Mouse (Mus musculus) midbrain, embryonic 14.5 days (tissue): ENCODE measurements around the gene Tmbim7. TPM values are rescaled to one million over a fixed set of nuclear protein-coding genes. Genes with fewer than 3 reads are reported as not detected.
A peak's percentile ranks its signal among the peaks of the same experiment; 100 is the strongest.

Experiments
- ATAC-seq: fragments of 200-750 bp; cut with Nextera tagmentation; 2 replicates; pipeline ENCODE4 v1.8.0; 2017; ENCODE audit warnings: moderate number of reproducible peaks, moderate library complexity; ENCODE audit not compliant: low FRiP score, low TSS enrichment
- DNase-seq: peaks from one replicate; pipeline ENCODE4 v3.0.0-alpha.2; 2015
- H3K27ac ChIP-seq: fragments of 300-500 bp; sonication (generic); replicated peaks from 2 replicates; pipeline ENCODE4 v1.5.1; 2014; ENCODE audit warnings: mild to moderate bottlenecking, low read depth, low read length, moderate library complexity
- H3K27me3 ChIP-seq: fragments of 300-500 bp; sonication (generic); 2 replicates; pipeline ENCODE4 v1.6.1; 2014; ENCODE audit warnings: low read length, control low read depth, mixed read lengths; ENCODE audit not compliant: control insufficient read depth, insufficient read depth
- H3K36me3 ChIP-seq: fragments of 300-500 bp; sonication (generic); 2 replicates; pipeline ENCODE4 v1.6.1; 2014; ENCODE audit warnings: low read length, control low read depth; ENCODE audit not compliant: control insufficient read depth, insufficient read depth
- H3K4me1 ChIP-seq: fragments of 300-500 bp; sonication (generic); 2 replicates; pipeline ENCODE4 v1.6.1; 2014; ENCODE audit warnings: mild to moderate bottlenecking, antibody characterized with exemption, low read length, control low read depth; ENCODE audit not compliant: control insufficient read depth, insufficient read depth
- H3K4me2 ChIP-seq: fragments of 300-500 bp; sonication (generic); 2 replicates; pipeline ENCODE4 v1.6.1; 2014; ENCODE audit warnings: mild to moderate bottlenecking, low read length, moderate library complexity
- H3K4me3 ChIP-seq: fragments of 300-500 bp; sonication (generic); replicated peaks from 2 replicates; pipeline ENCODE4 v1.5.1; 2014; ENCODE audit warnings: low read depth, low read length
- H3K9ac ChIP-seq: fragments of 300-500 bp; sonication (generic); replicated peaks from 2 replicates; pipeline ENCODE4 v1.6.1; 2014; ENCODE audit warnings: mild to moderate bottlenecking, low read length, moderate library complexity
- H3K9me3 ChIP-seq: fragments of 300-500 bp; sonication (generic); 2 replicates; pipeline ENCODE4 v1.6.1; 2016; ENCODE audit warnings: low read length, control low read depth, mixed read lengths; ENCODE audit not compliant: control insufficient read depth
- WGBS: fragments of 180-500 bp; shearing (Covaris S2); extraction: QIAGEN DNeasy Blood & Tissue Kit; methylation state at CpG from one replicate; pipeline ENCODE4 v1.1.7; 2014; 5-methylcytosine and 5-hydroxymethylcytosine counted together
- polyA plus RNA-seq: library from polyadenylated mRNA; unstranded; fragments of >200 nt; fragmentation: Nextera tagmentation; extraction: Ambion mirVana; gene quantifications from 2 replicates; pipeline ENCODE4 v1.2.1, GENCODE M21; 2014

The Tmbim7 gene
- polyA plus RNA-seq, 1 experiment from 2014 or later, result not detected

DNA sequence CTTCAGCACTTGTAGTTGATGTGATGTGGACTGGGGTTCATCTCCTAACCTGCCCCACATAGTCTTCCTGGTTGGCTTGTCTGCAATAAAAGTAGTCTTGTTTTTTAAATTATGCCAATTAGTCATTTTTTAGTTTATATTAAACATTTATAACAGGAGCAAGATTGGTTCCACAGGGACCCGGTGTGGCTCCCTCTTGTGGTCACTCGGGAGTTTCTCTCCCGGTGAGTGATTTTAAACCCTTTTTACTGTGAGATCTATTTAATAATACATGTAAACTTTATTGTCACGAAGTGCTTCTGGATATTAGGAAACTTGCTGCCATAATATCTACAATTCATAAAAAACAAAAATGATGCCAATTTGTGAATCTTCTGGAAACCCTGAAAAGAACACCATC lies 17.0 kb upstream of the Tmbim7 start:
- ATAC-seq (no peak), DNase-seq (no peak)
- H3K9ac ChIP-seq, result no peak overlapping the region
- no peak overlapping the region for H3K4me2 ChIP-seq
- WGBS, result 72% methylated on average over 4 of the region's 4 CpGs
- no peaks in the 10 kb centered on the region for H3K4me1 ChIP-seq
- no peaks in the 10 kb centered on the region for H3K27me3 ChIP-seq
- H3K9me3 ChIP-seq, result no peaks in the 10 kb centered on the region
- no peak overlapping the region for H3K4me3 ChIP-seq
- peaks cover 60% of the 10 kb centered on the region for H3K36me3 ChIP-seq
- no peak overlapping the region for H3K27ac ChIP-seq

DNA sequence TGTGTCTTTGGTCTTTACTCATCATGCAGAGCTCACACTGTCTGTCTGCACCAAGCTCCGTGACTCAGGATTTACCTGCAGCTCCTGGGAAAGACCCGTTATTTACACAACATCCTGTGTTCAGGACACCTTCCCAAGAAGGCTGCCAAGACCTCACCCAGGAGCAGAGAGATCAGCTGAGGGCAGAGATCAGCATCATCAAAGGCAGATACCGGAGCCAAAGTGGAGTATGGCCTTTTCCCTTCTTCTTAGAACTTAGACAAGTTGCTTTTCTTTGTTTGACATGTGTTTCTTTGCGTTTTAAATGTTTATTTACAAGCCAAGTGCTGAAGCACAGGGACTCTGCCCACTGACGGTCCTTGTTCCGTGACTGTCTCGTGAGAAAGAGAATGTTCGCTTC lies 15.7 kb upstream of the Tmbim7 start:
- Histone ChIP-seq H3K27me3 (no peaks in the 10 kb centered on the region), H3K4me1 (no peaks in the 10 kb centered on the region), H3K4me2 (no peak overlapping the region), H3K9me3 (no peaks in the 10 kb centered on the region), H3K36me3 (peaks cover 52% of the 10 kb centered on the region), H3K27ac (no peak overlapping the region), H3K4me3 (no peak overlapping the region), H3K9ac (no peak overlapping the region)
- 89% methylated on average over 8 of the region's 8 CpGs for WGBS
- ATAC-seq (no peak), DNase-seq (no peak)

DNA sequence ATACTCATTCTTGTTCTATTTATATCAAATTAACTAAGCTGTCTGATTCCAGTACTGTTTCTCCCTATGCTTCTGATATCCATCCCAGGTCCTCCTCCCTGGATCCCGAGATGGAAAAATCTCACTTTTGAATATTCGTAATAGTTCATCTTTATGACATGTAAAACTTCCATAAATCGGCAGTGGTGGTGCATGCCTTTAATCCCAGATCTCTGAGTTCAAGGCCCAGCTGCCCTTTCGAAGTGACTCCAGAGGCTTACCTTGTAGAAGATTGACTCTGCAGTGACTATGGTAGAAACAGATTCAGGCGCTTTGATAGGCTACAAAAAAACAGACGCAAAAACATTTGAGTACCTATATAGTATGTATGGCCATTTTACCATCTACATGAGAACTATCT lies 6.4 kb upstream of the Tmbim7 start:
- no peak overlapping the region for H3K9ac ChIP-seq
- no peak overlapping the region for H3K27ac ChIP-seq
- no peak for DNase-seq
- no peak overlapping the region for H3K4me2 ChIP-seq
- H3K9me3 ChIP-seq, result no peaks in the 10 kb centered on the region
- H3K36me3 ChIP-seq, result peaks cover 36% of the 10 kb centered on the region
- H3K4me3 ChIP-seq, result no peak overlapping the region
- no peak for ATAC-seq
- no peaks in the 10 kb centered on the region for H3K27me3 ChIP-seq
- WGBS, result 97% methylated on average over 6 of the region's 6 CpGs
- H3K4me1 ChIP-seq, result peaks cover 6% of the 10 kb centered on the region; the same call in 1 of the 2 replicates

- DNase-seq, result no peak
- ATAC-seq, result no peak
- Histone ChIP-seq H3K27ac (no peak overlapping the region), H3K27me3 (no peaks in the 10 kb centered on the region), H3K9me3 (no peaks in the 10 kb centered on the region), H3K4me1 (peaks cover 6% of the 10 kb centered on the region; the same call in 1 of the 2 replicates), H3K36me3 (peaks cover 35% of the 10 kb centered on the region), H3K4me2 (no peak overlapping the region), H3K9ac (peak overlapping the region; percentile 13; the same call in 1 of the 2 replicates), H3K4me3 (no peak overlapping the region)
- 91% methylated on average over 6 of the region's 6 CpGs for WGBS
Observed at GRCm38 (mm10) chr5:3645326-3645725, 5.7 kb upstream of the Tmbim7 start.

- WGBS, result 30% methylated on average over 6 of the region's 6 CpGs
- peaks cover 25% of the 10 kb centered on the region for H3K36me3 ChIP-seq
- peak overlapping the region; percentile 57 for H3K4me2 ChIP-seq
- no peak overlapping the region for H3K27ac ChIP-seq
- H3K9me3 ChIP-seq, result no peaks in the 10 kb centered on the region
- DNase-seq, result no peak
- H3K27me3 ChIP-seq, result no peaks in the 10 kb centered on the region
- peak overlapping the region; percentile 96 for H3K4me3 ChIP-seq
- no peak for ATAC-seq
- H3K9ac ChIP-seq, result peak overlapping the region; percentile 88
- peaks cover 6% of the 10 kb centered on the region; the same call in 1 of the 2 replicates for H3K4me1 ChIP-seq
Observed at GRCm38 (mm10) chr5:3646539-3646938, 4.4 kb upstream of the Tmbim7 start.

DNA sequence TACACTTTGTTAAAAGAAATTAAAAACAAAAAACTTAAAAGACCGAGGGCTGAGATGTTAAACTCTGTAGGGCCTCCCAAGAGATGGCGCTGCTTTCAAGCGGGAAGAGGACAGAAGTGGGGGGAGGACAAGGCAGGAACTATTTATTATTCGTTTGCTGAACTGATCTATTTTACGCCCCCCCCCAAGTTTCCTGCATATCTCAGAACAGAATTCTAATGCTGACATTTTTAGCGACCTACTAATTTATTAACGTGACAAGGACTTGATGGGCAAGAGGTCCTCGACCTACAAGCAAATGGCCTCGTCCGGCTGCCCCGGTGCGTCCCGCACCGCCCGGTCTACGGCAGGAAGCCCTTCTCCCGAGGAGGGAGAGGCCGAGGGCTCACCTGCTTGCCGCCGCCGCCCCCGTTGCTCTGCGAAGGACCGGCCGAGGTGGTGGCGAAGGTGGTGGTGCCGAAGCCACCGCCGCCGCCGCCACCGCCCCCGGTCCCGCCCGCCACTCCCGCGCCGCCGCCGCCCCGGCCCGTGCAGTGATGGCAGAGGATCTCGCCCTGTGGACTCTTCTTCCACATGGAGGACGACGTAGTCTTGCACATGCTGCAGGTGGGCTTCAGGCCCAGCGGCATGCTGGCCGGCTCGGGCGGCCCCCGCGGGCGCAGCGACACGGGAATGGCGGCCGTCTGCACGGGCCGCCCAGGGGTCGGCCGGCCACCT lies 3.8 kb upstream of the Tmbim7 start:
- peak; percentile 66 for ATAC-seq
- H3K9ac ChIP-seq, result peak overlapping the region; percentile 88
- no peaks in the 10 kb centered on the region for H3K9me3 ChIP-seq
- H3K27me3 ChIP-seq, result no peaks in the 10 kb centered on the region
- peaks cover 19% of the 10 kb centered on the region for H3K36me3 ChIP-seq
- peak overlapping the region; percentile 57 for H3K4me2 ChIP-seq
- WGBS, result under 1% methylated on average over 60 of the region's 60 CpGs
- H3K27ac ChIP-seq, result peak overlapping the region; percentile 88
- peaks cover 6% of the 10 kb centered on the region; the same call in 1 of the 2 replicates for H3K4me1 ChIP-seq
- peak; percentile 80 for DNase-seq
- peak overlapping the region; percentile 96 for H3K4me3 ChIP-seq

- WGBS, result under 1% methylated on average over 22 of the region's 46 CpGs
- DNase-seq, result peak; percentile 93
- H3K27ac ChIP-seq, result peak overlapping the region; percentile 88
- H3K9me3 ChIP-seq, result no peaks in the 10 kb centered on the region
- peak overlapping the region; percentile 96 for H3K4me3 ChIP-seq
- peaks cover 17% of the 10 kb centered on the region for H3K36me3 ChIP-seq
- peak overlapping the region; percentile 88 for H3K9ac ChIP-seq
- peaks cover 6% of the 10 kb centered on the region; the same call in 1 of the 2 replicates for H3K4me1 ChIP-seq
- peak overlapping the region; percentile 57 for H3K4me2 ChIP-seq
- H3K27me3 ChIP-seq, result no peaks in the 10 kb centered on the region
- ATAC-seq, result peak; percentile 96
Observed at GRCm38 (mm10) chr5:3647708-3648121, 3.3 kb upstream of the Tmbim7 start.

- Histone ChIP-seq H3K27ac (no peak overlapping the region), H3K4me1 (peaks cover 6% of the 10 kb centered on the region; the same call in 1 of the 2 replicates), H3K4me2 (peak overlapping the region; percentile 57), H3K27me3 (no peaks in the 10 kb centered on the region), H3K36me3 (peaks cover 14% of the 10 kb centered on the region), H3K9ac (no peak overlapping the region), H3K9me3 (no peaks in the 10 kb centered on the region), H3K4me3 (peak overlapping the region; percentile 96; the same call in 1 of the 2 replicates)
- no peak for DNase-seq
- WGBS, result 58% methylated on average over 4 of the region's 4 CpGs
- no peak for ATAC-seq
Observed at GRCm38 (mm10) chr5:3648206-3648848, 2.7 kb upstream of the Tmbim7 start.
